Mouse (Mus musculus): ENCODE measurements around the gene Gdf3. TPM values are rescaled to one million over a fixed set of nuclear protein-coding genes. Genes with fewer than 3 reads are reported as not detected.
A peak's percentile ranks its signal among the peaks of the same experiment; 100 is the strongest.

The Gdf3 gene
- polyA plus RNA-seq, 1 experiment from 2014 or later, result 0.06 TPM

DNA sequence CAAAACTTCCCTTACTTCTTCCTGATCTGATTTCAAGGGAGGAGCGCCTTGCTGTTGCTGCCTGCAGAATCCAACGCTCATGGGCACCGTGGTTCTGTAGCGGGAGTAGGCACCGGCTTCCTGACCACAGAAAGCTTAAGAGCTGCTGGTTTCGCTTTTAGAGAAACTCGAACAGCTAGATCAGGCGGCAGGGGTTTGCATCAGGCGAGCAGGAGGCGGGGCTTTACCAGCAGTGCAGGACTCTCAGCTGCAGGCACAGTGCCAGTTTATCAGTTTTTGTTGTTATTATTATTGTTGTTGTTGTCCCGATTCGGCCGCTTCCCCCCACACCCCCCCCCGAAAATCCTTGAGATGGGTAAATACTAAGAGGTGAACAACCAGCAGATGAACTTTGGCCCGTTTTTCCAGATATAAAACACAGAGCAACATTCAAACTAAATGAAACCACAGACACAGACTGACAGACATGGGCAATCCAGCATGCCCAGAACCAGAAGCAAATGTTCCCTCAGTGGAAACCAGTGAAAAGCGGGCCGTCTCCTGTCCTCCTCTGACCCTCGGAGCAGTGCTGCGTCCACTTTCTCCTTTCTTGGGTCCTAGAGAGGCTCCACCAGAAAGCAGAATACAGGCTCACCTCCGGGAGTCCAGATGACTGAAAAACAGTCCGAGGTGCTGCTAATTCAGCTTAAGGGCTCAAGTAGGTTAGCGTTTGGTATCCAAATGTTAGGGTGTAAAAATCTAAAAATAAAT, 7.5 kb downstream of the Gdf3 start, which contains the start of gene Apobec1:
TSS of gene Apobec1 (minus strand) at position 203 of the 750 bp plus-strand sequence.
- no peaks in the 10 kb centered on the region for H3K27me3 ChIP-seq
- peak within 1 kb of the TSS; percentile 34 for H3K4me3 ChIP-seq
- WGBS, result 8% methylated on average over 22 of the region's 22 CpGs
- H3K9me3 ChIP-seq, result no peaks in the 10 kb centered on the region
- 0 out of 2 replicates have a peak, but pooled peaks cover 2% of the 10 kb centered on the region for H3K4me1 ChIP-seq (replicated peaks)
- no peaks in the 10 kb centered on the region for H3K36me3 ChIP-seq
- peak within 1 kb of the TSS; percentile 25; the same call in 1 of the 2 replicates for H3K27ac ChIP-seq (replicated peaks)
- H3K9ac ChIP-seq, result peak within 1 kb of the TSS; percentile 26; the same call in 1 of the 2 replicates
- H3K4me2 ChIP-seq, result peak within 1 kb of the TSS; percentile 63
- ATAC-seq (ENCODE audit: low FRiP score, low read depth), result peak; percentile 85; the same call in 1 of the 2 replicates

DNA sequence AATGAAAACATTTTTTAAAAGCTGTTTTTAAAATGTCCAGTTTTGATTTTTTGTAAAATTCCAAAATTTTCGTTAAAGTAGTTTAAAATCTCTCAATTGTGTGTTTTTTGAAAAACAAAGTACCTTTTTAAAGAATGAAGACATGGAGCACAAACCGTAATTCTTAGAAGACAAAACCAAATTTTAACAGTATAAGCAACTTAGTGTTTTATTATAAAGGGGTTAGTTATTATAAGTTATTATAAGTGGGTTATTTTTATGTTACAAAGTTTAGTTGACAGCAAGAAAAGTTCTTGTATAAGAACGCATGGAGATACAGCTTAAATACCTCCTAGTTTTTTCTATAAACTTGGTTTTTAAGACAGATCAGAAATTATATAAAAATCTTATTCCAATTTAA, 8.3 kb downstream of the Gdf3 start:
- ATAC-seq (ENCODE audit: low FRiP score, low read depth), result no peak
- H3K27ac ChIP-seq (replicated peaks), result no peak overlapping the region
- no peaks in the 10 kb centered on the region for H3K9me3 ChIP-seq
- 0 out of 2 replicates have a peak, but pooled peaks cover 2% of the 10 kb centered on the region for H3K4me1 ChIP-seq (replicated peaks)
- no peak overlapping the region for H3K9ac ChIP-seq
- no peaks in the 10 kb centered on the region for H3K27me3 ChIP-seq
- H3K36me3 ChIP-seq, result no peaks in the 10 kb centered on the region
- peak overlapping the region; percentile 63; the same call in 1 of the 2 replicates for H3K4me2 ChIP-seq
- 90% methylated on average over 3 of the region's 3 CpGs for WGBS
- H3K4me3 ChIP-seq, result no peak overlapping the region

DNA sequence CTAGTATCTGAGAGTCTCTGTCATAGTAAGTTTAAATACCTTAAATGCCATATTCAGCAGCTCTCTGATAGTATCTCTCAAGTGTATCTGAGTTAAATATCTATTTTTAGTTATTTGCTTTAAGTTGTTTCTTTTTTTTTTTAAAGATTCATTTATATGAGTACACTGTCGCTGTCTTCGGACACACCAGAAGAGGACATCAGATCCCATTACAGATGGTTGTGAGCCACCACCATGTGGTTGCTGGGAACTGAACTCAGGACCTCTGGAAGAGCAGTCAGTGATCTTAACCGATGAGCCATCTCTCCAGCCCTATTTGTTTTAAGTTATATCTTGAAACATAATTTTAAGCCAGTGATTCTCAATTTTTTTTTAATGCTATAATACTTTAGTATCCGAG, 8.9 kb downstream of the Gdf3 start:
- Histone ChIP-seq H3K27ac (replicated peaks) (no peak overlapping the region), H3K4me1 (replicated peaks) (0 out of 2 replicates have a peak, but pooled peaks cover 2% of the 10 kb centered on the region), H3K9me3 (no peaks in the 10 kb centered on the region), H3K4me3 (no peak overlapping the region), H3K36me3 (no peaks in the 10 kb centered on the region), H3K9ac (no peak overlapping the region), H3K4me2 (no peak overlapping the region), H3K27me3 (no peaks in the 10 kb centered on the region)
- no peak for ATAC-seq (ENCODE audit: low FRiP score, low read depth)
- 94% methylated on average over 4 of the region's 4 CpGs for whole genome bisulfite sequencing

DNA sequence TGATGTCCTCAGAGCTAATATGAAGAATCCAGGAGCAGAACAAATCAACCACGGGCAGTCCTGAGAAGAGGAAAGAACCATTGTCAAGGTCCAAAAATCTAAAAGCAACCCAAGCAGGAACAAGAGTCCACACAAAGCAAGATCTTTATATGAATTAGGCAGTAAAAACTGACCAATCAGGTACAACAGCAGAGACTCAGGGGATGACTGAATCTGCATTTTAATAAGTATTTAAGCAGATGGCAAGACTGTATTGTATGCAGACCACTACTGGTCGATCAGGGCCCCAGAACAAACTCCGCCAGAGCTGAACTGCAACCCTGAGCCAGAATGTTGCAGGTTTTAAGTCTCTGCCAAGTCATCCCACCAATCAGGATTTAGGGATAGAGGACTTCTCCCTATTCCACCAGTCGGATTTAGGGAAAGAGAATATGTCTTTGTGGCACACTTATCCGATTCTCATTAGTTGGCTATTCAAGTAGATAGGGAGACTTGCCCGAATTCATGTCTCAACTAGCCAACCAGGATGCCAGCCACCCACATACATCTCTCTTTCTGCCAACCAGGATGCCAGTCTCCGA, 9.7 kb downstream of the Gdf3 start:
- Histone ChIP-seq H3K27ac (replicated peaks) (no peak overlapping the region), H3K36me3 (no peaks in the 10 kb centered on the region), H3K9me3 (no peaks in the 10 kb centered on the region), H3K4me2 (no peak overlapping the region), H3K9ac (no peak overlapping the region), H3K4me1 (replicated peaks) (0 out of 2 replicates have a peak, but pooled peaks cover 2% of the 10 kb centered on the region), H3K27me3 (no peaks in the 10 kb centered on the region), H3K4me3 (no peak overlapping the region)
- ATAC-seq (ENCODE audit: low FRiP score, low read depth), result no peak
- 77% methylated on average over 7 of the region's 7 CpGs for WGBS

DNA sequence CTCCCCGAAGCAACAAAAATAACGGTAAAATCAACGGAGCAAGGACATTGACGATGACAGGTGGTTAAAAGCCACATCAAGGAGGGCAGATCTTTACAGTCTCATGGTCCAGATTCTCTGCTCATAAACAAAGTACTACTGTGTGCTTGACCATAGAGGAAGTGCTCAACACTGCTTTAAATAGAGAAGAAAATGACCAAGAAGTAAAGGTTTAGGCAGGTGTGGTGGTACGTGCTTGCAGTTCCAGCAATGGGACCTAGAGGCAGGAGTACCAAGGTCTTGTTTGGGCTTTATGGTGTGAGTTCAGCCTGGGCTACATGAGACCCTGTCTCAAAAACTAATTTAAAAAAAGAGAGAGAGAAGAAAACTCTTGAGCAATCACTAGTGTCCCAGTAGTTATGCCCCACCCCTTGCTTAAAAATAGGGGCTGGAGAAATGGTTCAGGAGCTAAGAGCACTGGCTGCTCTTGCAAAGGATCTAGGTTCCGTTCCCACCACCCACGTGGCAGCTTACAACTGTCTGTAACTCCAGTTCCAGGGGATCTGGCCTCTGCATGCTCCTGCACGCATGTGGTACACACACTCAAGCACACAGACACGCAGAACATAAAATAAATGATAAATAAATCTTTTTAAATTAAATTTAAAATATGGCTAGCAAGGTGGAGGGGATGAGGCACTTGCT, 10.7 kb downstream of the Gdf3 start:
- ATAC-seq (ENCODE audit: low FRiP score, low read depth), result no peak
- no peaks in the 10 kb centered on the region for H3K36me3 ChIP-seq
- 0 out of 2 replicates have a peak, but pooled peaks cover 2% of the 10 kb centered on the region for H3K4me1 ChIP-seq (replicated peaks)
- no peaks in the 10 kb centered on the region for H3K9me3 ChIP-seq
- H3K9ac ChIP-seq, result no peak overlapping the region
- H3K27me3 ChIP-seq, result no peaks in the 10 kb centered on the region
- H3K4me3 ChIP-seq, result no peak overlapping the region
- no peak overlapping the region for H3K4me2 ChIP-seq
- 92% methylated on average over 9 of the region's 9 CpGs for WGBS
- no peak overlapping the region for H3K27ac ChIP-seq (replicated peaks)

DNA sequence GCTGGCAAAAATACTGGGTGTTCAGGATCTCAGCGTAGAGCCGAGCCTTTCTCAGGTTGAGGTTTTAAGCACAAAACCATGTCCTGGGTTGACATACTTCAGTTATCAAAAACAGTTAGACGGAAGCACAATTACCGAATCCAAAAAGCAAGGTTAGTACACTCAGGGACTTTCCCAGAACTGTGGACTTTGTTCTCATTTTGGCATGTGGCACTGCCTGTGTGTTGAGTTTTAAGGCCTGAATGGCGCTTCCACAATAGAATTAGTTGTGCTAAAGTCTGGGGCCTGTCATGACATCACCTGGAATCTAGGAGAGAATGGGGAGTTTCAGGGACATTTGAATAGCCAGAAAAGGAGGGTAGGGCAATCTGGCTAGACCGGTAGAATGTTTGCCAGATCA, 11.5 kb downstream of the Gdf3 start:
- Histone ChIP-seq H3K9me3 (no peaks in the 10 kb centered on the region), H3K4me3 (no peak overlapping the region), H3K4me2 (no peak overlapping the region), H3K27ac (replicated peaks) (no peak overlapping the region), H3K27me3 (no peaks in the 10 kb centered on the region), H3K4me1 (replicated peaks) (0 out of 2 replicates have a peak, but pooled peaks cover 2% of the 10 kb centered on the region), H3K36me3 (no peaks in the 10 kb centered on the region), H3K9ac (no peak overlapping the region)
- 89% methylated on average over 6 of the region's 6 CpGs for WGBS
- no peak for ATAC-seq (ENCODE audit: low FRiP score, low read depth)

DNA sequence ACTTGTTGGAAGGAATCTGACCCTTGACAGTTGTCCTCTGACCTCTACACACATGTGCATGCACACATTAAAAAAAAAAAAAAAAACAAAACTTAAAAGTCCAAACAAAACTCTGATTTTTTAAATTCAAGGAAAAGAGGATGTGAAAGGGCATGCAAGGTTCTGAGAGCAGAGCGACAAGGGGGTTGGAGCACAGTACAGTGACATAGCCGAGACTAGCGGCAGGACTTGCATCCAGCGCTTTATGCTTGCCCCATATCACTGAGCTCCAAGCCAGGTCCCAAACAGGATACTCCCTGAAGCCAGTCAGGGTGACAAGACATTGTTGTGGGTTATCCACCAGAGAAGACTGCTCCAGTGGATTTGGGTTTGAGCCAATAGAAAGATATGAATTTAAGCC, 11.9 kb downstream of the Gdf3 start:
- no peaks in the 10 kb centered on the region for H3K9me3 ChIP-seq
- no peak for ATAC-seq (ENCODE audit: low FRiP score, low read depth)
- no peaks in the 10 kb centered on the region for H3K27me3 ChIP-seq
- H3K9ac ChIP-seq, result no peak overlapping the region
- no peaks in the 10 kb centered on the region for H3K36me3 ChIP-seq
- 96% methylated on average over 4 of the region's 4 CpGs for WGBS
- H3K4me2 ChIP-seq, result no peak overlapping the region
- 0 out of 2 replicates have a peak, but pooled peaks cover 2% of the 10 kb centered on the region for H3K4me1 ChIP-seq (replicated peaks)
- H3K4me3 ChIP-seq, result no peak overlapping the region
- H3K27ac ChIP-seq (replicated peaks), result no peak overlapping the region

DNA sequence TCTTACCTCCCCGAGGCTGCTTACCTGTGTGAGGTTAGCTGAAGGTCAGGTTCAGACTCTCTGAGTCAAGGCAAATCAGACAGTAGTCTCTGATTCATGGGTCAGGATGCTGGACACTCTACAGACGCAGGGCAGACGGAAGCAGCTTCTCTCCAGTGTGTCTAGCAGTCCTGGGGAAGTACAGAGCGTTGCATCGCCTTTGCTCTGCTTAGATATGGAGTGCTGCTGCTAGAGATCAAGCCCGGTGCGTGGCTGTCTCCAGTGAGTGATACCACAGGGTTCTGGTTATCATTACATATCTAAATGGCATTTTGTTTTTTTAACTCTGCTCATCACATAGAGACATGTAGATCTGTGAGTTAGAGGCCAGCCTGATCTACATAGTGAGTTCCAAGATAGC, 13.3 kb downstream of the Gdf3 start:
- Histone ChIP-seq H3K27ac (replicated peaks) (no peak overlapping the region), H3K27me3 (no peaks in the 10 kb centered on the region), H3K4me2 (no peak overlapping the region), H3K4me3 (no peak overlapping the region), H3K9me3 (no peaks in the 10 kb centered on the region), H3K9ac (no peak overlapping the region), H3K36me3 (no peaks in the 10 kb centered on the region), H3K4me1 (replicated peaks) (no peaks in the 10 kb centered on the region)
- ATAC-seq (ENCODE audit: low FRiP score, low read depth), result no peak
- 90% methylated on average over 7 of the region's 7 CpGs for WGBS

DNA sequence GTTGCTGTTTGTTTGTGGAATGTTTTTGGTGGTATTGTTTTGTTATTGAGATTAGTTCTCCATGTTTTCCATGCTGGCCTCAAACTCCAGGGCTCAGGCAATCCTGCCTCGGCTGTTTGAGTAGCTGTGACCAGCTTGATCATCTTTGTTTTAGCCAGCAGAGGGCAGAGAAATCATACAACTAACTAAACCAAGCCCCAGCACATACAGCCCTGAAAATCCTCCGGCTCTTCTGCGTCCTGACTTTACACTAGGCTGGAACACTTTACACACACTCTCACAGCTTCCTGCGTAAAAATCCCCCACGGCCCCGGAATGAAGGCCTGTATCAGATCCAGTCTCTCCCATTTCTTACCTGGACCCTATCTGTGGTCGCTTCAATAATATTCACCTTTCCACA, 14.2 kb downstream of the Gdf3 start:
- no peak overlapping the region for H3K4me2 ChIP-seq
- peak; percentile 61 for ATAC-seq (ENCODE audit: low FRiP score, low read depth)

DNA sequence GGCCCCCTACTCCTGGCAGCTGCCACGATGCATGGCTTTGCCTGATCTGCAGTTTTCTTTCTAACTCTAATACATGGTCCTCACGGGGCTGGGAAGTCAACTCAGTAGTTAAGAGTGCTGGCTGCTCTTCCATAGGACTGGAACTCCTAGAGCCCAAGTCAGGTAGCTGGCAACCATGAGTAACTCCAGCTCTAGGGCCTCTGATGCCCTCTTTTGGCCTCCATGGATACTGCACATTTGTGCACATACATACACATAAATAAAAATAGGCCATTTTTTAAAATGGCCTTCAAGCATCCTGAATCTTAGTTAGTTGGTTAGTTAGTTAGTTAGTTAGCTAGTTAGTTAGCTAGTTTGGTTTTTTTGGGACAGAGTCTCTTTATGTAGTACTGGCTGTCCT, 17.0 kb downstream of the Gdf3 start:
- no peak for ATAC-seq (ENCODE audit: low FRiP score, low read depth)
- no peak overlapping the region for H3K4me2 ChIP-seq
- H3K27me3 ChIP-seq, result no peaks in the 10 kb centered on the region
- H3K9ac ChIP-seq, result no peak overlapping the region
- 87% methylated on average over 2 of the region's 2 CpGs for WGBS
- H3K9me3 ChIP-seq, result no peaks in the 10 kb centered on the region
- H3K4me3 ChIP-seq, result no peak overlapping the region
- no peaks in the 10 kb centered on the region for H3K36me3 ChIP-seq
- H3K4me1 ChIP-seq (replicated peaks), result no peaks in the 10 kb centered on the region
- H3K27ac ChIP-seq (replicated peaks), result no peak overlapping the region

More for the DNA sequence above, 14.2 kb downstream of the Gdf3 start:
- 38% methylated on average over 7 of the region's 7 CpGs for WGBS
- H3K27ac ChIP-seq (replicated peaks), result no peak overlapping the region
- H3K4me3 ChIP-seq, result no peak overlapping the region
- no peaks in the 10 kb centered on the region for H3K4me1 ChIP-seq (replicated peaks)
- H3K27me3 ChIP-seq, result no peaks in the 10 kb centered on the region
- no peak overlapping the region for H3K9ac ChIP-seq
- no peaks in the 10 kb centered on the region for H3K9me3 ChIP-seq
- no peaks in the 10 kb centered on the region for H3K36me3 ChIP-seq

DNA sequence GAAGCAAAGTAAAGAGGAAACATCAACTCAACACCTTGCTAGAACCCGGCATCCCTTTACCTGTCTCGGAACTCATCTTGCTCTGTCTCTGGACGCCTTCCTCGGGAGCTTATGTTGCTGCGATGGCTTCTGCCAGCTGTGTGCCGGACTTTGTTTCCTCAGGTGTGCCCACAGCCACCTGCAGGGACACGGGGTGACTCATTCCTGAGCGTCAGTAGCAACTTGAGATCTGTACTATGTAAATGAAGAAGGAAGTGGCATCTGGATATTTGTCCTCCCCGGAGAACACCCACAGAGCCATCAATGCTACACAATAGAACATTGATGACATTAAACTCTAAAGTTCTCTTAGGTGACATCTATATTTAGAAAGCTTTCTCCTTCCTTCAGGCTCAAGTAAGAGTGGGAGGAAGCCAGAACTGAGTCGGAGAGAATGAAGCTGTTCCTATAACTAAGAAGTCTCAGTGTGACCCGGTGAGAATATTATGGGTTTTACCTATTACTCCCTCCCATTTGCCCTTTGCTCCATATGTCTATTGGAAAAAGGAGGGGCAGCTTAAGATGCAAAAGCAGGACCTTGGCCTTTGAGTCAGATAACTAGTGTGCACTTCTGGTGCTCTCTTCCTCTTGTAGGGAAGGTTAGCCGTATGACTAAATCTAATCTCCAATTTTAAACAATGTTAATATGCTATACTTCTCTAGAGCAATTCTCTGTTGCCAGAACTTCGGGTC, 18.7 kb downstream of the Gdf3 start:
- Histone ChIP-seq H3K4me3 (no peak overlapping the region), H3K27me3 (no peaks in the 10 kb centered on the region), H3K4me1 (replicated peaks) (no peaks in the 10 kb centered on the region), H3K9me3 (no peaks in the 10 kb centered on the region), H3K36me3 (no peaks in the 10 kb centered on the region), H3K27ac (replicated peaks) (no peak overlapping the region), H3K9ac (no peak overlapping the region), H3K4me2 (no peak overlapping the region)
- WGBS, result 87% methylated on average over 13 of the region's 13 CpGs
- no peak for ATAC-seq (ENCODE audit: low FRiP score, low read depth)

Data from hindbrain, embryonic 15.5 days (tissue).